Mouse (Mus musculus) megakaryocyte progenitor cell, adult 5-6 weeks (primary cell): Measurements from ENCODE around the gene Ccnt2. TPM values are rescaled to one million over a fixed set of nuclear protein-coding genes. Genes with fewer than 3 reads are reported as not detected.

Experiments used
- ATAC-seq: replicated peaks from 2 replicates; pipeline ENCODE4 v1.8.0; 2016; ENCODE audit warnings: mild to moderate bottlenecking, moderate TSS enrichment, inconsistent platforms; ENCODE audit not compliant: poor library complexity
- total RNA-seq, 2 experiments: library from RNA; stranded (forward) in 1 of 2; stranded (reverse) in 1 of 2; fragments of 157-497, 149-512 nt in 1 of 2; fragments of 200-1000 nt in 1 of 2; gene quantifications; 2 replicates each; pipeline versions ENCODE4 v1.2.3 to v1.2.4; 2015 to 2017

The Ccnt2 gene
- total RNA-seq, 2 experiments from 2014 or later = 32.9 to 36.4 TPM

DNA sequence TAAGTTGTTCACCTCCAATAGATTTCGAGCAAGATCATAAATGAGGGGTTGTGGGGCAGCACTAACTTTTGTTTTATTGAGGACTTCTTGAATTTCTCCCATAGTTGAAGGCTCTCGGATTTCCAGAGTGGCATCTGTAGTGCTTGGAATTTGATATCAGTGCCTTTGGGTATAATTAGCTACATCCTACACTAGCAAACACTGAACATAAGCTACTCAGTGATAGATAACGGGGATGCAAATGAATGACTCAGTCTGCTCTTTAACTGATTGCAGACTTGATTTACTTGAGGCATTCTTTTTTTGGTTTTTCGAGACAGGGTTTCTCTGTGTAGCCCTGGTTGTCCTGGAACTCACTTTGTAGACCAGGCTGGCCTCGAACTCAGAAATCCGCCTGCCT is 15.0 kb downstream of the Ccnt2 start:
- ATAC-seq = no peak

DNA sequence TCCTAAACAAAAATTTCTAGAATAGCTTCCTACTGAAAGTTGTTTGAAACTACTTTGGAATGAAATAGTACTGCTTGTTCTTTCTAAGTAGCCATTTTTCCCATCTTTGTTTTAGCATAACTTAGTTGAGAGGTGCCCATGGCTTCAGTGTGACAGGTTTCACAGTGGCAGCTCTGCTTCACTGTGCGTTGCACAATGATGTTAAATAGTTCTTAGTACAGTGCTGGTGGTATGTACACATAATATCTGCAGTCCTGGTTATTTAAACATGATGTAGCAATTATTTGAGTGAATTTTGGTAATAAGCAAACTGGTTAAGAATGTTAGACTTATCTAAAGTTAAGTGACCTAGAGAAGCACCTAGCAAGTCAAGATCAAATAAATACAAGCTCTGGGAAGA is 19.5 kb downstream of the Ccnt2 start:
- no peak for ATAC-seq

DNA sequence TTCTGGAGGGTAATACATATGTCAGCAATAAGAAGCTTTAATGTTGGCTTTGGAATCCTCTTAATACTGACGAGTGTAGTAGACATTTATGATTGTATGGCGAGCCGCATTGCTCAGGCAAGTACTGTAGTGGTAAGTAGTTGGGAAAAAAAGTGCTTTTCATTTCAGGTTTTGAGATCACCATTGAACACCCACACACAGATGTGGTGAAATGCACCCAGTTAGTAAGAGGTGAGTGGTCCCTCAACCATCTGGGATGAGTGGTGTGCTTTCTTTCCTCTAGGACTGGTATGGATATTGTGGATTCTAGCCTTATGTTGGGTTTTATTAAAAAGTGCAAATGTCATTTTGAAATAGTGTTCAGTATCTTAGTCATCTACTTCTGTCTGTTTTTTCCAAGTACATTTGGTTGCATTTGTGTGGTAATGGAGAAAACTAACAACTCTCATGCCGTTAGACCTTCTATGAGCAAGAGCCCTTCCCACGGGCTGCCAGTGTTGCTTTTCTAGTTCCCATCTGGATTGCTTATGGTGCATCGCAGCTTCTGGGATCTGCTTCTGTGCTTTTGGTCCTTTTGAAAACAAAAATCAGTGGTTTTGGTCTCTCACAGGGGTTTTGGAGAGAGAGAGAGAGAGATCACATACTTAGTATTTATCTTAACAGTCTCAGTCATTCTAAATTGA is 21.3 kb downstream of the Ccnt2 start:
- ATAC-seq = no peak

GRCm38 (mm10) chr1:127796341-127796740 is 22.4 kb downstream of the Ccnt2 start:
- no peak for ATAC-seq

DNA sequence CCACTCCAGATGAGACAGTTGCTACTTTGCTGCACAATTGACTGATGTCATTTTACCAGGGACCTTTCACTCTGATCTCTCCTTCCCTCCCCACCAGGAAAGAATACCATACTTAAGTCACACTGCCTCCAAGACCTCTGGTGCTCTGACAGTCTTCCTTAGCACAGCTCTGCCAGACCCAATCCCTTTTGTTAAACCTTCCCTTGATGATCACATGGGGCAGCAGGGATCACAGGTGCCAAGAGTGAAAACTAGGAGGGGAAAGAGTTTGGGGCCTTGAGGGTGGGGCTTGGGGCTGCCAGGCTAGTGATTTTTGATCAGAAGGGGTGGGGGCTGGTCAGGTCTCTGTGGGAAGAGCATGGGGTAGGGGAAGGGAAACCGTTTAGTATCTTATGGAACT is 22.8 kb downstream of the Ccnt2 start:
- ATAC-seq = no peak

DNA sequence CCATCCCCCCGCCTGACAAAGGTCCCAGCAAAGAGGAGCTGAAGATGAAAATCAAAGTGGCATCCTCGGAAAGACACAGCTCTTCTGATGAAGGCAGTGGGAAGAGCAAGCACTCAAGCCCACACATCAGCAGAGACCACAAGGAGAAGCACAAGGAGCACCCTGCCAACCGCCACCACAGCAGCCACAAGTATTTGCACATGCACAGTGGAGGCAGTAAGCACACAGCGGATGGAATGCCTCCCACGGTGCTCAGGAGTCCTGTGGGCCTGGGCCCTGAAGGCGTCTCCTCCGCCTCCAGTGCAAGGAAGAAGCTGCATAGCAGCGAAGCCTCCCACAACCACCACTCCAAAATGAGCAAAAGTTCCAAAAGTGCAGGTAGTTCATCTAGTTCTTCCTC is 29.0 kb downstream of the Ccnt2 start:
- ATAC-seq = no peak

DNA sequence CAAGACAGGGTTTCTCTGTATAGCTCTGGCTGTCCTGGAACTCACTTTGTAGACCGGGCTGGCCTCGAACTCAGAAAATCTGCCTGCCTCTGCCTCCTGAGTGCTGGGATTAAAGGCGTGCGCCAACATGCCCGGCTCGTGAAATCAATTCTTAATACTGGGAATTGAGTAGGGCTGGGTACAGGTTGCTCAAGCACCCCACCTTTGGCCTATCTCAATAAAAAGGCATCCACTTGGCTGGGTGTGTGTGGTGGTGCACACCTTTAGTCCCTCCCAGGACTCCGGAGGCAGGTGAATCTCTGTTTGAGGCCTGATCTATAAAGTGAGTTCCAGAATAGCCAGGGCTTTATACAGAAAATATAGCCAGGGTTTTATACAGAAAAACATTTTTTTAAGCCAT is 34.7 kb downstream of the Ccnt2 start:
- ATAC-seq = no peak

DNA sequence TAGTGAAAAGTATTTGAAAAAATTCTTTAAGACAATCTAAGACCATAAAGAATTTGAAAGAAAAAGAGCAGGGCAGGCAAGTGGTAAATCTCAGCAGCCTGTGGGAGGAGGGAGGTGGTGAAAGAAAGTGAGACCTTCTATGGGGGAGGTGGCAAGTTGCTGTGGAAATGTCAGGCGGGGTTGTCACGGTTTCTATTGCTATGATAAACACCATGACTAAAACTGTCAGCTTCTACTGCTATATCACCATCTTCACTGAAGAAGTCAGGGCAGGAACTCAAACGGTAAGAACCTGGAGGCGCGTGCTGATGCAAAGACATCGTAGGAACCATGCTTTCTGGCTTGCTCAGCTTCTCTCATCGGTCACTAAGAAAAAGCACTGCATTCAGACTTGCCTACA is 39.0 kb downstream of the Ccnt2 start:
- ATAC-seq = no peak

GRCm38 (mm10) chr1:127816381-127816780 is 42.4 kb downstream of the Ccnt2 start:
- ATAC-seq = no peak

- peak; percentile 83 for ATAC-seq
These were observed 53.4 kb downstream of the Ccnt2 start for GRCm38 (mm10) chr1:127827325-127827724.

DNA sequence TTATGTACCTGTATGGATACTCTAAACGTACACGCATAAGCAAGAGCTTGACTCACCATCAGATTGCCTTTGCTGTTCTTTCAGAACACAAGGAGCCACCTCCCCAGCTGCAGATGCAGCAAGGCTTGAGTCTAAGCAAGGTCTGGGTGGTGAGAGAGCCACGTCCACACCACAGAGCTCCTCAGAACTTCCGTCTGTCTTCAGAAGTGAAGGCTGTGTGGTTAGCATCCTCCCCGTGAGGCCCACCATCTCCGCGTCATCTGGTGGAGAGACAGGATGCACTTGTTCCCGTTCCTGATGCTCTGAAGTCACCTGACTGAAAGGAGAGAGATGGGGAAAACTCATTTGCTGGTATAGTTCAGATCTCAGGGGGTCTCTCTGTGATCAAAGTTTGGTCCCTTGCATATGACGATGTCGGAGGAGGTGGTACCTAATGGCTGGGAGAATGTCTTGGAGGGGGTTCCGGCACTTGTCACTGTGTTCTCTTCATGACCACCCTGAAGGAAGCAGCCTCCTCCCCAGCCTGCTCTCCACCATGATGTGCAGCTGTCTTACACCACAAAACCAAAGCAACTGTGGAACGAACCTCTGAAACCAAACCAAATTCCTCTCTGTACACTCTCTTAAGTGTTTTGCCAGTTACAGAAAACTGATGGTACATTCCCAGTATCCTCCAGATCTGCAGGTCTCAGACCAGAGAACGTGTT is 56.4 kb downstream of the Ccnt2 start:
- ATAC-seq = peak; percentile 78

DNA sequence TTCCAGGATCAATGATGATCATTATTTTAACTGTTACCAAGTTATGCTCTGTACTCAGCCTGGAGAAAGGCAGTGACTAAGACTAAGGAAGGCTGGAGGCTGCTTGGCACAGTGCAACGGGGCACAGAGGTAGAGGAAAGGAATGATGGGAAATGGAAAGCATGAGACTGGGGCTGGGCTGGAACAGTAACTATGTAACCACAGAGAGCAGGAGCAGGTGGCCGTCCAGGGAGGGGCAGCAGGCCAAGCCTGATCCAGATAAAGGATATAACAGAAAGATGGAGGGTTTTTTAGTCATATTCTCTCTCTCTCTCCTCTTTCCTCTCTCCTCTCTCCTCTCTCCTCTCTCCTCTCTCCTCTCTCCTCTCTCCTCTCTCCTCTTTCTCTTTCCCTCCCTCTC is 59.8 kb downstream of the Ccnt2 start:
- peak; percentile 49 for ATAC-seq

- ATAC-seq = no peak
These were observed 60.2 kb downstream of the Ccnt2 start for GRCm38 (mm10) chr1:127834202-127834601.

DNA sequence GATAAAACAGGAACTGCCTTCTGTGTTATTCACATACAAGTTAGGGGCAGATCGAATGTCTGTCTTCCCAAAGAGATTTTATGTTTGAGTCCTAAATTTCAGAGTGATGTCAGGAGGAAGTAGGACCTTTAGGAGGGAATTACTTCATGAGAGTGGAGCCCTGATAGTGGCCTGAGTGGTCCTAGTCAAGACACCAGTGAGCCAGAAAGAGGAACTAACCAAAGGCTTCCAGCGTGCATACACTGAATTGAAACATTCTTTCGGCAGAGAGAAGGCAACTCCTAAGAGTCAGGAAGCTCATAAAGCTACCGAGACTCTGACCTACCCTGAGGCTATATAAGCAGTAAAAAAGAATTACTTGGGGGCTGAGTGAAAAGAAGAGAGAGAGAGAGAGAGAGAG is 62.7 kb downstream of the Ccnt2 start:
- ATAC-seq = peak; percentile 68

- ATAC-seq = no peak
These were observed 64.6 kb downstream of the Ccnt2 start for GRCm38 (mm10) chr1:127838602-127839001.

- ATAC-seq = 0 out of 2 replicates have a peak, but pooled peaks have one; percentile 6
These were observed 71.5 kb downstream of the Ccnt2 start for GRCm38 (mm10) chr1:127845472-127845871.

- peak; percentile 91 for ATAC-seq
These were observed 76.2 kb downstream of the Ccnt2 start for GRCm38 (mm10) chr1:127850075-127850610.

DNA sequence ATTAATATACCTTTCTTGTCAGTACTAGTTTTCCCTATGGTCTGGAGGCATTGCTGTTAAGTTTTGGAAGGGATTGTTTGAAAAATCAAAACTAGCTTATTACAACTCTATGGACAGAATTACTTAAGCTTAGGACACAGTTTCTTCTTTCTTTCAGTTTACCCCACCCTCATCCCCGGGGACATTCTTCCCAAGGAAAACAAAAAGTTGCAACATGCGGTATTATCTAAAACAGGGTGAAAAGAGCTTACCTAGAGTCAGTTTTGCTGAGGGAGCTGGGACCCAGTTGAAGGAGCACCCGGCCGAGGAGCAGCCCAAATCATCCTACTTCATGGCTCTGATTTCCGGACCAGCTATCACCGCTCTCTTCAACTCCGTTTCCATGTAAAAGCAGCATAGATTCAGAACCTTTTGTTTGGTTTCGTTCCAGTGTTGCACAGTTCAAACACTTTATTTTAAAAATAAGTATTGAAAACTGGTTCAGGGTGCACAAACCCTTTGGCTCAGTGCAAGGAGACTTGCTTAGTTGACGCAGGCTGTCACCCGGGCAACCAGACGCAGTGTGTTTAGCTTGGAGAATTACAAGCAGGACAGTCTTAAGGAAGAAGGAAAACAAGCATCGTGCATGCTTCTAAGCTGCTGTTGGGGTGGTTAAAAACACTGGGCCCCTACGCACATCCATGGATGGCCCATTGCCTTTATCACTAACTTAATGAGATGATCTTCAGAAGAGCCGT is 80.7 kb downstream of the Ccnt2 start, which contains the start of gene Map3k19:
Gene Map3k19 (minus strand): TSS at position 546 of the 737 bp plus-strand sequence.
- no peak for ATAC-seq
